Mouse (Mus musculus): ENCODE measurements at regions not wholly inside any gene's neighbourhood (a gene's known extent, or its start where the extent isn't known, plus 50 kb on each side); places are given as distances from the start of the nearest gene placed in this dataset.

GRCm38 (mm10) chr14:104611467-104611866 lies 89.0 kb upstream of the Rnf219 start:
- no peak for DNase-seq
- no peak overlapping the region for H3K4me3 ChIP-seq (ENCODE audit: insufficient read depth, low read depth, low read length)
- 79% methylated on average over 3 of the region's 3 CpGs for WGBS
- H3K27me3 ChIP-seq (replicated peaks; ENCODE audit: control insufficient read depth, insufficient read depth, low read length): no peaks in the 10 kb centered on the region
- H3K4me1 ChIP-seq (ENCODE audit: control insufficient read depth, insufficient read depth, low read length): no peaks in the 10 kb centered on the region
- no peaks in the 10 kb centered on the region for H3K36me3 ChIP-seq (ENCODE audit: control insufficient read depth, insufficient read depth, low read length)
- no peak overlapping the region for H3K27ac ChIP-seq (ENCODE audit: insufficient read depth, low read depth, low read length)
- TF ChIP-seq CTCF (conservative IDR thresholded peaks at IDR 0.05; ENCODE audit: insufficient read depth, insufficient read length, low read depth, low read length) (no peak), POLR2A (IDR thresholded peaks at IDR 0.05; ENCODE audit: low read depth, low read length) (no peak)

GRCm38 (mm10) chr14:104610378-104610777 lies 87.9 kb upstream of the Rnf219 start:
- peak; percentile 6 for DNase-seq
- H3K27me3 ChIP-seq (replicated peaks; ENCODE audit: control insufficient read depth, insufficient read depth, low read length): no peaks in the 10 kb centered on the region
- no peak; the same call in 1 of the 2 replicates for TF ChIP-seq CTCF (conservative IDR thresholded peaks at IDR 0.05; ENCODE audit: insufficient read depth, insufficient read length, low read depth, low read length)
- no peak for TF ChIP-seq POLR2A (IDR thresholded peaks at IDR 0.05; ENCODE audit: low read depth, low read length)
- H3K36me3 ChIP-seq (ENCODE audit: control insufficient read depth, insufficient read depth, low read length): no peaks in the 10 kb centered on the region
- no peak overlapping the region for H3K27ac ChIP-seq (ENCODE audit: insufficient read depth, low read depth, low read length)
- WGBS: 75% methylated on average over 4 of the region's 4 CpGs
- no peaks in the 10 kb centered on the region for H3K4me1 ChIP-seq (ENCODE audit: control insufficient read depth, insufficient read depth, low read length)
- no peak overlapping the region for H3K4me3 ChIP-seq (ENCODE audit: insufficient read depth, low read depth, low read length)

GRCm38 (mm10) chr14:104594851-104595250 lies 72.4 kb upstream of the Rnf219 start:
- 78% methylated on average over 3 of the region's 3 CpGs for WGBS
- DNase-seq: no peak
- no peak overlapping the region for H3K27ac ChIP-seq (ENCODE audit: insufficient read depth, low read depth, low read length)
- H3K36me3 ChIP-seq (ENCODE audit: control insufficient read depth, insufficient read depth, low read length): no peaks in the 10 kb centered on the region
- no peak for TF ChIP-seq CTCF (conservative IDR thresholded peaks at IDR 0.05; ENCODE audit: insufficient read depth, insufficient read length, low read depth, low read length)
- no peak for TF ChIP-seq POLR2A (IDR thresholded peaks at IDR 0.05; ENCODE audit: low read depth, low read length)
- no peak overlapping the region for H3K4me3 ChIP-seq (ENCODE audit: insufficient read depth, low read depth, low read length)
- H3K4me1 ChIP-seq (ENCODE audit: control insufficient read depth, insufficient read depth, low read length): no peaks in the 10 kb centered on the region
- no peaks in the 10 kb centered on the region for H3K27me3 ChIP-seq (replicated peaks; ENCODE audit: control insufficient read depth, insufficient read depth, low read length)
